Mouse (Mus musculus) ES-E14 (cell line): ENCODE measurements around the gene Kctd17. TPM values are rescaled to one million over a fixed set of nuclear protein-coding genes. Genes with fewer than 3 reads are reported as not detected.

ENCODE experiments used
- DNase-seq: peaks from one replicate; pipeline ENCODE4 v3.0.0-alpha.2; 2013; ENCODE audit warnings: low read depth, low spot score
- H3K27ac ChIP-seq: 2 replicates; pipeline ENCODE4 v1.5.1; 2012; ENCODE audit warnings: low read depth, mild to moderate bottlenecking, low read length, moderate library complexity, mixed read lengths; ENCODE audit not compliant: poor library complexity, insufficient read depth, severe bottlenecking
- H3K36me3 ChIP-seq: 2 replicates; pipeline ENCODE4 v1.6.1; 2012; ENCODE audit warnings: mild to moderate bottlenecking, low read length, moderate library complexity, mixed read lengths; ENCODE audit not compliant: control insufficient read depth, poor library complexity, insufficient read depth, severe bottlenecking
- H3K4me1 ChIP-seq, 2 experiments: fragments of 150-350 bp in 1 of 2; sonication (generic) in 1 of 2; 2 replicates each; pipeline ENCODE4 v1.6.1; 2012; ENCODE audit warnings: low read length in 2 of 2, mild to moderate bottlenecking in 1 of 2, mixed read lengths in 1 of 2; ENCODE audit not compliant: control insufficient read depth in 2 of 2, insufficient read depth in 2 of 2, poor library complexity in 1 of 2
- H3K4me3 ChIP-seq, 2 experiments: fragments of 150-350 bp in 1 of 2; sonication (generic) in 1 of 2; 2 replicates each; pipeline ENCODE4 v1.5.1; 2012; ENCODE audit warnings: low read length in 2 of 2, low read depth in 1 of 2, mild to moderate bottlenecking in 1 of 2, mixed read lengths in 1 of 2; ENCODE audit not compliant: insufficient read depth in 1 of 2, poor library complexity in 1 of 2, severe bottlenecking in 1 of 2
- H3K9ac ChIP-seq: 2 replicates; pipeline ENCODE4 v1.6.1; 2012; ENCODE audit warnings: low read depth, mild to moderate bottlenecking, low read length, mixed read lengths; ENCODE audit not compliant: poor library complexity, insufficient read depth, severe bottlenecking
- H3K9me3 ChIP-seq: fragments of 150-350 bp; sonication (generic); 2 replicates; pipeline ENCODE4 v1.6.1; 2012; ENCODE audit warnings: low read depth, mild to moderate bottlenecking, low read length; ENCODE audit not compliant: control insufficient read depth, insufficient read depth
- CHD2 ChIP-seq: IDR thresholded peaks from 2 replicates; pipeline ENCODE4 v1.6.1; 2014; ENCODE audit warnings: mild to moderate bottlenecking, low read depth, low read length, inconsistent platforms
- HCFC1 ChIP-seq: IDR thresholded peaks from 2 replicates; pipeline ENCODE4 v1.6.1; 2012; ENCODE audit warnings: low read length, inconsistent platforms, borderline replicate concordance; ENCODE audit not compliant: insufficient read depth
- MAFK ChIP-seq: IDR thresholded peaks from 2 replicates; pipeline ENCODE4 v1.6.1; 2014; ENCODE audit warnings: mild to moderate bottlenecking, low read depth, low read length, inconsistent platforms; ENCODE audit not compliant: insufficient read depth
- ZC3H11A ChIP-seq: IDR thresholded peaks from 2 replicates; pipeline ENCODE4 v1.6.1; 2012; ENCODE audit warnings: low read depth, mild to moderate bottlenecking, inconsistent platforms, low read length, borderline replicate concordance
- ZNF384 ChIP-seq: IDR thresholded peaks from 2 replicates; pipeline ENCODE4 v1.6.1; 2012; ENCODE audit warnings: low read depth, low read length, inconsistent platforms
- in situ Hi-C, 2 experiments: fragments of 600-800 bp; cut with MboI; formaldehyde crosslinking; loops; one replicate each; pipeline ENCODE4 v1.15.1; 2025; ENCODE audit warnings: low sequenced_read_pairs in 2 of 2, inconsistent platforms in 1 of 2; ENCODE audit not compliant: unreplicated experiment in 2 of 2
- total RNA-seq: library from RNA; depleted of rRNA; stranded (reverse); fragments of 300-350 nt; gene quantifications from 2 replicates; pipeline ENCODE4 v1.2.3, GENCODE M21; 2012

The Kctd17 gene
- total RNA-seq, 1 experiment = 24.7 TPM

DNA sequence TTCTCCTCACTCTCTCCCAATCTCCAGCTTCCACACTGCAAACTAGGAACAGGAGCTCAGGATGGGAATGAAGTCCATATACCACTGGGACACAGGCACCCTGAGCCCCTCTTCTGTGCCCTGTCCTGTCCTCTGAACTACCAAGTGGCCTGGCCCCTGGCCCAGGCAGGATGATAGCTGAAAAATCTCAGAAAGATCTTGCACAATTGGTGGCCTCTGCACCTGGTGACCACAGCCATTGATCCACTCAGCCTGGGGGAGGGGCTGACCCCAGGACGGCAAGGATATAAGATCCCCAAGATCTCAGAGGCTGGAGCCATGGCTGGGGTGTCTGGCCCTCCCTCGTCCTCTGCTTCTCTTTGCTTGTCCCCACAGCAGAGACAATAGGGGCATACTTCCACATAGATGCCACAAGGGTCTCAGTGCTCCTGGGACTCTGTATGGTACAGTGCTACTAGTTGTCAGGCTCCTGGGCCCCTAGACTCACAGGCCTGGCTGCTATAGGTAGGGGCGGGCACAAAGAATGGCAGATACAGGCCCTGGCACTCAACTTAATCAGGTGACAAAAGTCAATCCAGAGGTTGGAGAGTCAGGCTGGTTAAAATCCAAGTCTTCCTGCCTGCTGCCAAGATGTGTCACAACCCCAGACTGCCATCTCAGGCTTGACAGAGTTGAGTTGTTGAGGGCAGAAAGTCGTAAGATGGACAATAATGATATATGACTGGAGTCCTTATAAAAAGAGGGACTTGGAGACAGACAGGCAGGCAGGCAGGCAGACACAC is 42.3 kb downstream of the Kctd17 start:
- DNase-seq = no peak
- TF ChIP-seq MAFK = no peak
- no peak for TF ChIP-seq HCFC1
- TF ChIP-seq CHD2 = no peak
- no peak for TF ChIP-seq ZNF384
- TF ChIP-seq ZC3H11A = no peak
- Histone ChIP-seq H3K4me1 (no peaks in the 10 kb centered on the region), H3K27ac (no peak overlapping the region), H3K4me3 (no peak overlapping the region), H3K9ac (no peak overlapping the region), H3K36me3 (no peaks in the 10 kb centered on the region), H3K9me3 (no peaks in the 10 kb centered on the region)
- in situ Hi-C loops = no loop called here

DNA sequence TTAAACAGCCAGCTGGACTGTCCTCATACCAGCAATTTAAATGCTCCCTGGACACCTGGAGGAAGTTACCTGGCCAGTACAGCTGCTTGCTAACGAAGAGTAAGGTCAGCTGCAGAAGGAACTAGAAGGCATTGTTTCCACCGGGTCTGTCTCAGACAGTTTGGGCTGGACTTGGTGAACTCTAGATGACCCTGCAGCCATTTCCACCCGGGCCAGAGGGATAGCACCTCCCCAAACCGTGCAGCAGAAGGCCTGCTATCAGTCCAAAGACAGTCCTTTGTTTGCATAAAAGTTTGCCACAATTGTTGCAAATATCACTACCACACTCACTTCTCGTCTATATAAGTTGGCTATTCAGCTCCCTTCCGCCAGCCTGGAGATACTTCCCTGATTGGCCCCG is 43.5 kb downstream of the Kctd17 start:
- Histone ChIP-seq H3K9ac (no peak overlapping the region), H3K27ac (no peak overlapping the region), H3K36me3 (no peaks in the 10 kb centered on the region), H3K4me3 (no peak overlapping the region), H3K4me1 (no peaks in the 10 kb centered on the region), H3K9me3 (no peaks in the 10 kb centered on the region)
- in situ Hi-C loops = no loop called here
- no peak for TF ChIP-seq ZNF384
- no peak for TF ChIP-seq ZC3H11A
- no peak for TF ChIP-seq CHD2
- no peak for TF ChIP-seq MAFK
- no peak for TF ChIP-seq HCFC1
- no peak for DNase-seq

DNA sequence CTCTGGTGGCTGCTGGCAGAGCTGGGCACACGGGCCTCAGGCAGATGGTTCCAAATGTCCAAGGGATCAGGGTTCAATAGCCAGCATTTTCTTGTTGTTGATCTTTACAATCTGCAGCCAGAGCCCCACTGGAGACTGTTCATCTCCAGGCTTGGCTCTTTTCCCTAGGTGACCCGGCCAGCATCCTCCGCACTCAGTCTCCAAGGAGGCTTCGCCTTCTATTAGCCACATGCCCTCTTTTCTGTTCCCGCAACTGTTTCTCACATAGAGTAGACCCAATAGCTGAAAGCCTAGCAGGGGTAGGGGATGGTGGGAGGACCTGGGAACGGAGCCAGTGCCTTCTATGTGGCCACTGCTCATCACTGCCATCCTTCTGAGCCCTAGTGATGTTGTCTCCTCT is 45.1 kb downstream of the Kctd17 start:
- no peaks in the 10 kb centered on the region for H3K36me3 ChIP-seq
- no peak for DNase-seq
- TF ChIP-seq CHD2 = no peak
- TF ChIP-seq ZNF384 = no peak
- no peak for TF ChIP-seq HCFC1
- no peak for TF ChIP-seq ZC3H11A
- TF ChIP-seq MAFK = no peak
- no peak overlapping the region for H3K4me3 ChIP-seq
- H3K4me1 ChIP-seq = no peaks in the 10 kb centered on the region
- no peak overlapping the region for H3K9ac ChIP-seq
- no peak overlapping the region for H3K27ac ChIP-seq
- in situ Hi-C loops = no loop called here
- no peaks in the 10 kb centered on the region for H3K9me3 ChIP-seq

- Histone ChIP-seq H3K27ac (no peak overlapping the region), H3K9me3 (no peaks in the 10 kb centered on the region), H3K36me3 (no peaks in the 10 kb centered on the region), H3K4me3 (no peak overlapping the region), H3K9ac (no peak overlapping the region), H3K4me1 (no peaks in the 10 kb centered on the region)
- in situ Hi-C loops = no loop called here
- DNase-seq = no peak
- TF ChIP-seq MAFK = no peak
- no peak for TF ChIP-seq ZC3H11A
- no peak for TF ChIP-seq CHD2
- TF ChIP-seq HCFC1 = no peak
- TF ChIP-seq ZNF384 = no peak
These were observed 47.3 kb downstream of the Kctd17 start for GRCm38 (mm10) chr15:78475604-78476031.
